Mouse (Mus musculus) CD4-positive helper T cell, adult 2 months (primary cell): ENCODE results near the gene Ppp1r14b.

ENCODE experiments used
- DNase-seq: peaks from one replicate; pipeline ENCODE4 v3.0.0-alpha.2; 2012; ENCODE audit warnings: low read depth, missing footprints, low spot score

Gene Ppp1r14b

GRCm38 (mm10) chr19:6942764-6943163 is 32.0 kb upstream of the Ppp1r14b start:
- peak; percentile 26 for DNase-seq

DNA sequence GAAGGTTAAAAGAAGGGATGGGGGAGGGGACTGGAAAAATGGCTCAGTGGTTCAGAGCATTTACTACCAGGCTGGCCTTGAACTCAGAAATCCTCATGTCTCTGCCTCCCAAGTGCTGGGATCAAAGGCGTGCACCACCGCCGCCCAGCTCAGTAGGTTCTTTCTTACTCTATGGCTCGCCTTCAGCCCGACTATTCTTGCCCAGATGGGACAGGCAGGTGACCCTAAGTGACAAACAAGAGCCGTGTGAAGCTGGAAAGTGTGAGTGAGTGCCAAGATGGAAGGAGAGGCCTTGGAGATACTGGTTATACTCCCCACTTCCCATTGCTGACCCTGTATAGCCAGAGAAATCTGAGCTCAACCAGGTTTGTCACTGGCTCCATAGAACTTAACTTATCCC is 31.1 kb upstream of the Ppp1r14b start:
- no peak for DNase-seq

DNA sequence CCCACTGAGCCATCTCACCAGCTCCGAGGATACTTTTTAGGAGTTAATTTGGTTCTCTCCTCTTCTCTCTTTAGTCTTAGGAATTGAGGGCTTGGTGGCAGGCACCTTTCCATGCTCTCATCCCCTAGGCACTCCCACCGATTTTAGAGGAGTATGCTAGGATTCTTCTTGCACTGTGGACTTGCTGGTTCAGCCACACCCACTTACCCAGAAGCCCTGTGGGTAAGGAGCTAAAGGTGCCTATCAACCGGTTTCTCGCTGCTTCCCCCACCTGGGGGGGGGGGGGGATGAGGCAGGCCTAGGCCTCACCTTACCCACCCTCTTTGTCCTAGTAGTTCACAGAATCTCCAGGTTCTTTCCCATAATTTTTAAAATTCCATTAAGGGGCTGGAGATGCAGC is 27.0 kb upstream of the Ppp1r14b start:
- DNase-seq = no peak

DNA sequence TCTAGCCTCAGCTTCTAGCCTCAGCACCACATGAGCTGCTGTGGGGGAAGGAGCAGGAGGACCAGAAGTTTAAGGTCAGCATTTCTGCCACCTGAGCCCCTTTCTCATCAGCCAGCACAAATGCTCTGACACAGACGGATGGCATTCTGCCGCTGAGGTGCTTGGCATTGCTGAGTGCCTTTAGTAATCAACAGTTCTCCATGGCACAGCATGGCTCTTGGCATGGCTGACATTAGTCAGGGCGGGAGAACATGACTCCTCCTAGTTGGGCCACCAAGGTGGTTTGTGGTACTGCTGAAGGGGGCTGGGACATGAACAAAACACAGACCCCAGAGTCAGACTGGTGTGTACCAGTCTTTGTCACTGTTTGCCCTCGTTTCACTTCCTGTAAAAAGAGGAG is 26.6 kb upstream of the Ppp1r14b start:
- no peak for DNase-seq

DNA sequence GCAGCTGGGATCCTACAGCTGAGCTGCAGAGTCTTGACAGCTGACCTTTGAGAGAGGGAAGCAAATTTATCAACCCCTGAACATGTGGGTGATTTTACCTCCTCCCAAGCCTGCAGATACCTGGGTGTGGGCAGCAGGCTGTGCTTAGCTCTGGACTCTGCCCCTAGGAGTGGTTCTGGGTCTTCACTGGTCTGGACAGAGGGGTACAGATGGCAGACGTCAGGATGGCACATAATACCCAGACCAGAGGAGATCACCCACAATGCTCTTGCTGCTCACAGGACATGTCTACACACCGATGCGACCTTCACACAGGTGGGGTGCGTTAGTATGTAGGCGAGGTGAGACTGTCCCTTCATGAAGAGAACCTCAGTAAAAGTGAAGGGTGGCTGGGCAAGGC is 25.2 kb upstream of the Ppp1r14b start:
- DNase-seq = no peak

DNA sequence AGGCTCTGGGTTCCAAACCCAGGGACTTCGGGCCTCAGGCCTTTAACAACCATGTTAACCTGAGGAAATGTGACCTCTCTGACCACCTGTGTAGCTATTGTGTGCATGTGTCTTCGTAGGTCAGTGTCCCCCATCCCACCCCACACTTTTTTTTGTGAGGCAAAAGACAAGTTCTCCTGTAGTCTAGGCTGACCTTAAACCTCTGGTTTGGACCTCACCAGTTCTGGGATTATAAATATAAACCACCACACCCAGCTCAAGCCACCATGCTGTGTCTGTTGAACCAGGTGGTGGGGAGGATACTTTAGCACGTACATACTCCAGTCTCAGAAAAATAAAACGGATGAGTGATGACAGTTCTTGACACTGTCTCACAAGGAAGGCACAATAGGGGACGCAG is 24.8 kb upstream of the Ppp1r14b start:
- no peak for DNase-seq

GRCm38 (mm10) chr19:6950613-6951153 is 24.1 kb upstream of the Ppp1r14b start:
- peak; percentile 61 for DNase-seq

GRCm38 (mm10) chr19:6951381-6951968 is 23.3 kb upstream of the Ppp1r14b start:
- peak; percentile 85 for DNase-seq

GRCm38 (mm10) chr19:6951994-6952711 is 22.6 kb upstream of the Ppp1r14b start:
- peak; percentile 48 for DNase-seq

- DNase-seq = peak; percentile 50
Observed at GRCm38 (mm10) chr19:6952712-6953037, 22.1 kb upstream of the Ppp1r14b start.

DNA sequence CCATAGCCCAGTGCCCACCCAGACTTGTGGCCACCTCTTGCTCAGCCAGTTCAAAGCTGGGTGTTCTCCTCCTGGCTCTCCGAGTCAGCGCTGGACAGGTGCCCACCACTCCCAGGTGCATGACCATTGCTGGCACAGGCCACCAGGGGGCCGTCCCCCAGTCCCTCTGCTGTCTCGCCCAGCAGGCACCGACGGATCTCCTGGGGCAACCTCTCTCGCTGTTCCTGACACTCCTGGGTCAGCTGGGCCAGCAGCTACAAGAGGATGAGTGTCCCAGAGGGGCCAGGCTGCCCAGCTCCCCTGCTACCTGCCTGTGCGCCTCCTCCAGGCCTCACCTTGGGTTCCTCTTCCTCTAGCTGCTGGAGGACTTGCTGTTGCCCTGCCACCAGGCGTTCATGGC is 20.7 kb upstream of the Ppp1r14b start:
- DNase-seq = peak; percentile 32

- DNase-seq = no peak
Observed at GRCm38 (mm10) chr19:6955424-6955823, 19.3 kb upstream of the Ppp1r14b start.

DNA sequence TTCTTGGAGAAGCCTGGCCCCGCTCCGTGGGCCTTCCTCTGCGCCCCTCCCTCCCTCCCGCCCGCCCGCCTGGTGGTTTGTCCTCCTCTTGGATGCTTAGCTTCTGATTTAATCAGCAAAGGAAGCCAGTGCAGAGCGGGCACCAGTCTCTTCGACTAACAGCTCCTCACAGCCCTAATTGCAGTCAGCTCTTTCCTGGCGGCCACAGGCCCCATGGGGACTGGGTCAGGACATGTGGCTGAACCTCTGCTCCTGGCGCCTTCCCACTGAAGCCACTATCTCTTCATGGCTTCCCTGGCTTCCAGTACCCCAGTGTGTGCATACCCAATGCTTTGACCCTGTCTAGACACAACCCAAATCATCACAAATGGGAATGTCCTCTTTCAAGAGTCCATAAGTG is 18.3 kb upstream of the Ppp1r14b start:
- DNase-seq = no peak

DNA sequence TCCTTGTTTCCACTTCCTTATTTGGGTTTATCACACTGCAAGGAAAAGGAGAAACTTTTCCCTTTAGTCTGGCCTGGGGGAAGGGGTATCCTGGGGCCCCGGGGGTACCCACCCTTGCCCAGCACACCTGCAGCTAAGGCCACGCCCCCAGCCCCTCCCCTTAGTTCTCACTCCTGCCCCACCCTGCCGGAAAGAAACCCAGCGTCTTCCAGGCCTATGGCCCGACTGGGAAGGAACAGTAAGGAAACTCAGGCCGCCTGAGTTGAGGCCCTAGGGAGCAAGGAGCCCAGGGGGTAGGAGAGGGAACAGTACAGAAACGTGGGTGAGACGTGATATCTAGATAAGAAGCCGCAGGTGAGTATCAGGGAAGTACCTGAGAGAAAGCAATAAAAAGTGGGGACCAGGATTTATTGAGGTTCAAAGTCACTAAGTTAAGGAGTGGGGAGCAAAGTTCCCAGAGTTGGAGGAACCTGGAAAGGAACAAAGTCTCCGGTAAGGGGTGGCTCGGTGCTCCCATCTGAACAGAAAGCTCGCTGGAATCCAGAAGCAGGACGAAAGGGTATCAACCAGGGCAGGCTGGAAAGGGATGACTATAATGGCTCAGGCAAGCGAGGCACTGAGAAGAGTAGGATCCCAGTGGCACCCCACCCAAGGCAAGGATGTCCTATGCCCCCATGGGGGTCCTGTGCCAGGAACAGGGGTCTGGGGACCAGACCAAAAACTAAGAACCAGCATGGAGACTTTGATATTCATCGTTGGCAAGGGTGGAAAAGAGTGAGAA is 6.1 kb upstream of the Ppp1r14b start:
- peak; percentile 26 for DNase-seq

DNA sequence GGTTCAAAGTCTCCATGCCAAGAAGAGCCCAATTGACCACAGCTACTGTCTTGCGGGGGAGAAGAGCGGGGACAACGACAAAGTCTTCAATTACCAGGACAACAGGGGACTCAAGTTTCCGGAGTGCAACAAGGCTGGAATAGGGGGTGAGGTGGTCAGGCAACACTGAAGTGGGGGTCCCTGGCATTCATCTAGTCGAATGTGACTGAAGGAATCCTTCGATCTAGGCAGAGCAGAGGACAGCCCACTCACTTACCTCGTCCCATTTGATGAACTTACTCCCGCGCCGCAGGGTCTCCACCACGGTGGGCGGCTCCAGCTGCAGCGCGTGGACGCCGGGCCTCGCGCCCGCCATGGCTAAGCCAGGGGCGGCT is 5.5 kb upstream of the Ppp1r14b start:
- DNase-seq = no peak

DNA sequence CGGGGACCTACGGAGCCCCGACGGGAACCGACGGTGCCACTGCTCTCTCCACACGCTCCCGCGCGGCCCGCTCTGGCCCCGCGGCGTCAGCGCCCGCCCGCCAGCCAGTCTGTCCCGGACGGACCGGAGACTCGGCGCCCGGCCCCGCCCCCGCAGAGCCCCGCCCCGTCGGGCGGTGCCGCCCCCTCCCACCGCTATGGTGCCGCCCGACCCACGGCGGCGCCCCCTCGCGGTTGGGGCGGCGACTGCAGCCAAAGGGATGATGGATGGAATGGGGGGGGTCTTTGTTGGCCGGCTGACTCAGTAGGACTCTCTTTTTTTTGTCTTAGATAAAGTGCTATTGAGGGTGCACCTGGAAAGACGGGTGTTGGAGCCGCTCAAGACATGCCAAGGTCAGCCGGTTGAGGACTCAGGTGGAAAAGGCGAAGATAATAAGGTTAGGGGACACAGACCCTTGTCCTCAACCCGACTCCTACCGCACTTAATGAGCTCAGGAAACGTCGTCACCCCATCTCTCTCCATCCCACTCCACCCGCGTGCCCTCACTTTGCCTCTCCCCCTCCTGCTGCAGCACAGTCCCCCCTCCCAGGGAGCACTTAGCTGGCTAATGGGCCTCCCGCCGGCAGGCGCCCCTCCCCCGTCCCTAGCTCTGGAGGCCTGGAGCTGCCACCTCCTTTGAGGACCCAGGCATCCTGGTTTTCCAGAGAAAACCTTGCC is 4.9 kb upstream of the Ppp1r14b start:
- DNase-seq = peak; percentile 84

- DNase-seq = peak; percentile 65
Observed at GRCm38 (mm10) chr19:6970460-6971085, 4.2 kb upstream of the Ppp1r14b start.

DNA sequence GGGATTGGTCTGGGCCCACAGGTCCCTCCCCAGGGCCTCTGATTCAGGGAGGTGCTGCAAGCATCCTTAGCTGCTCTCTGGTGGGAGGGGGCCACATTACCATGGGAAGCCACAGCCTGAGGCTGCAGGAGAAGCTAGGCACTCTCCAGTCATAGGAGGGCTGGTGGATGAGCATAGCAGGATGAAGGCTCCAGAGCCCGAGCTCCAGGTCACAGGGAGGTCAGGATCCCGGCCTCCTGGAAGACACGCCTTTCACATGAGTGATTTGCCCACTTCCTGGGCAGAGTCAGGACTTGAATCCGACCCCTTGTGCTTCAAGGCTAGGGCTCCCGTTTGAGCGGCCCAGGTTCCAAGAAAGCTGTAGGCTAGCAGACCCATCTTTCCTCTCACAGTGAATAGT is 3.1 kb upstream of the Ppp1r14b start:
- DNase-seq = no peak

- no peak for DNase-seq
Observed at GRCm38 (mm10) chr19:6972247-6972917, 2.4 kb upstream of the Ppp1r14b start.

DNA sequence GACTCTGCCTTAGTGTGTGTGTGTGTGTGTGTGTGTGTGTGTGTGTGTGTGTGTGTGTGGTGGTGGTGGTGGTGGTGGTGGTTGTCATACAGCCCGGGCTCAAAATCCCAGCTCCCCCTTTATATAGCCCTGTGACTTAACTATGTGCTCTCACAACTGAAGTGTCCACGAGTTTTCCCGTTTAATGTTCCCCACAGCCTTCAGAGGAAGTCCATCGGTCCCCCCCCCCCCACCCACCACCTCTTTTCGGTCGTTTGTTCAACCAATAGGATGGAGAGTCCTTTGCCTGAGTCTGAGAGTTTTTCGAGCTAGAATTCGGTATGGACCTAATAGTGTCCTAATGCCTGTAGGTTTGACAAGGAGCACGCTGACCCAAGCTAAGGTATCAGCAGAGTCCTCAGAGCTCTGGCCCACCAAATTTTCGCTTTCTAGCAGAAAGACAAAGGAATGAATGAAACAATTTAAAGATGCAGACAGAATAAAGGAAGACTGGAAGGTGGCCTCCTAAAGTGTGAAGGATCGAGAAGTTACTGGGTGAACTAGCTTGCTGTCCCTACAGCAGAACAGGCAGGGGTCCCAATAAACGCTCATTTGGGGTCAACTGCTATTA is 1.1 kb upstream of the Ppp1r14b start:
- DNase-seq = no peak
